Mouse (Mus musculus) embryonic facial prominence, embryonic 12.5 days (tissue): ENCODE data around the gene Etv5. TPM values are rescaled to one million over a fixed set of nuclear protein-coding genes. Genes with fewer than 3 reads are reported as not detected.
"Not testable (repeated sequence)": the region's sequence is repeated elsewhere in the genome, so short reads cannot be mapped to it uniquely, and the experiment has no call there.

Experiments
- ATAC-seq: fragments of 200-750 bp; cut with Nextera tagmentation; 2 replicates; pipeline ENCODE4 v1.8.0; 2017; ENCODE audit not compliant: insufficient number of reproducible peaks, insufficient read depth, low FRiP score, low TSS enrichment
- H3K27ac ChIP-seq: fragments of 300-500 bp; sonication (generic); 2 replicates; pipeline ENCODE4 v1.5.1; 2016; ENCODE audit warnings: mild to moderate bottlenecking
- H3K27me3 ChIP-seq: fragments of 300-500 bp; sonication (generic); 2 replicates; pipeline ENCODE4 v1.6.1; 2016; ENCODE audit warnings: mild to moderate bottlenecking, moderate library complexity
- H3K36me3 ChIP-seq: fragments of 300-500 bp; sonication (generic); 2 replicates; pipeline ENCODE4 v1.6.1; 2016; ENCODE audit warnings: mild to moderate bottlenecking
- H3K4me1 ChIP-seq: fragments of 300-500 bp; sonication (generic); 2 replicates; pipeline ENCODE4 v1.6.1; 2016
- H3K4me2 ChIP-seq: fragments of 300-500 bp; sonication (generic); replicated peaks from 2 replicates; pipeline ENCODE4 v1.6.1; 2016; ENCODE audit warnings: mild to moderate bottlenecking, moderate library complexity
- H3K4me3 ChIP-seq: fragments of 300-500 bp; sonication (generic); 2 replicates; pipeline ENCODE4 v1.5.1; 2016; ENCODE audit warnings: mild to moderate bottlenecking
- H3K9ac ChIP-seq: fragments of 300-500 bp; sonication (generic); 2 replicates; pipeline ENCODE4 v1.6.1; 2016; ENCODE audit warnings: mild to moderate bottlenecking, moderate library complexity
- H3K9me3 ChIP-seq: fragments of 300-500 bp; sonication (generic); 2 replicates; pipeline ENCODE4 v1.6.1; 2016; ENCODE audit warnings: mild to moderate bottlenecking, moderate library complexity
- WGBS: fragments of 180-500 bp; shearing (Covaris S2); methylation state at CpG from one replicate; pipeline ENCODE4 v1.1.7; 2016; 5-methylcytosine and 5-hydroxymethylcytosine counted together
- polyA plus RNA-seq: library from polyadenylated mRNA; unstranded; fragments of >200 nt; fragmentation: Nextera tagmentation; extraction: Ambion mirVana; gene quantifications from 2 replicates; pipeline ENCODE4 v1.2.1, GENCODE M21; 2016

Gene Etv5
- polyA plus RNA-seq, 1 experiment from 2014 or later, result 39.8 TPM

DNA sequence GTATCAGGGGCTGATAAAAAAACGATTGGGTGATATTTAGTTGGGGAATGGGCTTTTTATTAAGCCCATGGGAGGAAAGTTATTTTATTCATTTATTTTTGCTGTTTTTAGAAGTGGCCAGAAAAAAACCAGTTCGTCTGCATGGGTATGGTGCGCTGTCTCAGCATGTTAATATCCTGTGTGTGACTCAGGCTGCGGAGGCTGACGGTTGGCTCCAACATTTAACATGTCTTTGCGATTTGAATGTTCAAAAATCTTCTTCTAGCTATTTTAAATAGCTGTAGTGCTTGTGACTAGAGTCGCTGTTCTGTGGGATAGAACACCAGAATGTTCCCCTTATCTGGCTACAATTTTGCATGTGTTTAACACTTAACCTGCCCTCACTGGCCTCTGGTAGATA is 73.5 kb downstream of the Etv5 start:
- no peak overlapping the region for H3K4me2 ChIP-seq
- no peaks in the 10 kb centered on the region for H3K4me1 ChIP-seq
- H3K27ac ChIP-seq, result no peak overlapping the region
- no peak overlapping the region for H3K4me3 ChIP-seq
- ATAC-seq, result no peak
- no peak overlapping the region for H3K9ac ChIP-seq
- H3K27me3 ChIP-seq, result no peaks in the 10 kb centered on the region
- 80% methylated on average over 7 of the region's 7 CpGs for WGBS
- H3K9me3 ChIP-seq, result no peaks in the 10 kb centered on the region
- H3K36me3 ChIP-seq, result no peaks in the 10 kb centered on the region

DNA sequence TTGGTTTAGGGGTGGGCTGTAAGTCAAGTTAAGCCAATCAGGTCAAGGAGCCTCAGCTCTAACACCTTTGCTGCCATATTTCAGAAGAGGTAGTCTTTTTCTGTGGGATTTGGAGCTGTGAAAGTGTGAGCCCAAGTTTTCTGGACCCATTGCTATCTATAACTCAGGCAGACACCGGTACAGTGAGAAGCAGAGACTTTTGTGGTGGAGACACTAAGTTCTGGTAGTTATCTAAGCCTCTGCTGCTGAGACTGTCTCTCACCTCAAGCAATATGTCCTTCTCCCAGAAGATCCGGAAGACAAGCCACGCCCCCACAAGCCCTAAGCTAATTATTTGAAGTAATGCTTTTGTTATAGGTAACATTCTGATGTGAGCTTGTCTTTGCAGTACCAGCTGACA is 73.9 kb downstream of the Etv5 start:
- WGBS, result 69% methylated on average over 3 of the region's 3 CpGs
- no peak overlapping the region for H3K27ac ChIP-seq

DNA sequence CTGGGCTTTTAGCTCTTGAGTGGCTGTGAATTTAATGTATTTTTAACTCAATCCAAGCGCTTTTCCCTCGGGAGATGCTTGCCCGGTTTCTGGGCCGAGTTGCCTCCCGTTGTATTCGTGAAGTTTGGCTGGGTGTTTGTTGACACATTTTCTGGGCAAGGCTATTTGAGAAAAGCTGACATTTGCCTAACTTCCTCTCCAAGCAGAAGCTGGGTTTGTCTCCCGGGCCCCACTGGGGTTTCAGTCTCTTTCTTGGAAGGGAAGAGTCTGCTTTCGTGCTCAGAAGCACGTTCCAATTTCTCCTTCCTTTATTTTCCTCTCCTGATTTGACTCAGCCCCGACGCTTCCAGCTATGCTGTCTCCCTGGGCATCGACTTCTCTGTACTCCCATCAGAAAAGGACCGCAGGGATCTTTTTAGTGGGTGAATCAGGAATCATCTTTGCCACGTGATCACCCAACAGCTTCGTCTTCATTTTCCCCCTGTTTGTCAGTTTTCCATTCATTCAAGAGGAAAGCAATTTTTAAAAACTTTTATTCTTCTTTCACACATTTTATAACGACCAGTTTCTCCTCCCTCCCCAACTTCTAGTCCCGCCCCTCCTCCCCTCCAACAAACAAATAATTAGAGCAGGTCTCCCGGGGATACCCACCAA is 80.7 kb downstream of the Etv5 start:
- H3K9ac ChIP-seq, result no peak overlapping the region
- H3K4me2 ChIP-seq, result peak overlapping the region; percentile 36
- no peak overlapping the region for H3K4me3 ChIP-seq
- H3K27ac ChIP-seq, result no peak overlapping the region
- WGBS, result 19% methylated on average over 18 of the region's 18 CpGs
- no peak for ATAC-seq
- no peaks in the 10 kb centered on the region for H3K27me3 ChIP-seq
- H3K36me3 ChIP-seq, result no peaks in the 10 kb centered on the region
- H3K4me1 ChIP-seq, result no peaks in the 10 kb centered on the region
- H3K9me3 ChIP-seq, result no peaks in the 10 kb centered on the region

More for the DNA sequence above, 73.9 kb downstream of the Etv5 start:
- H3K4me2 ChIP-seq, result no peak overlapping the region
- H3K4me1 ChIP-seq, result no peaks in the 10 kb centered on the region
- H3K27me3 ChIP-seq, result no peaks in the 10 kb centered on the region
- H3K36me3 ChIP-seq, result no peaks in the 10 kb centered on the region
- no peak for ATAC-seq
- H3K9ac ChIP-seq, result no peak overlapping the region
- H3K4me3 ChIP-seq, result no peak overlapping the region
- H3K9me3 ChIP-seq, result no peaks in the 10 kb centered on the region

DNA sequence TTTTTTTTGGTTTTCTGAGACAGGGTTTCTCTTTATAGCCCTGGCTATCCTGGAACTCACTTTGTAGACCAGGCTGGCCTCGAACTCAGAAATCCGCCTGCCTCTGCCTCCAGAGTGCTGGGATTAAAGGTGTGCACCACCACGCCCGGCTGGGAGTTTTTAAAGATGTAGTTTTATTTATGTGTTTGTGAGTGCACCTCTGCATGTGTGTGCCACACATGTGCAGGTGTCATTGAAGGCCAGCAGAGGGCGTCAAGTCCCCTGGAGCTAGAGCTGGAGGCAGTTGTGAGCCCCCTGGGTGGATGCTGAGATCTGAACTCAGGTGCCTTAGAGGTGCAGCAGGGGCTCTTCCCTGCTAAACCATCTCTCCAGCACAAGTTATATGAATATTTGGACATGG is 85.3 kb downstream of the Etv5 start:
- not testable (repeated sequence) for H3K9ac ChIP-seq, H3K4me1 ChIP-seq, H3K36me3 ChIP-seq, H3K27me3 ChIP-seq, H3K27ac ChIP-seq, H3K4me2 ChIP-seq, ATAC-seq, H3K4me3 ChIP-seq, H3K9me3 ChIP-seq
- WGBS, result 86% methylated on average over 5 of the region's 5 CpGs

DNA sequence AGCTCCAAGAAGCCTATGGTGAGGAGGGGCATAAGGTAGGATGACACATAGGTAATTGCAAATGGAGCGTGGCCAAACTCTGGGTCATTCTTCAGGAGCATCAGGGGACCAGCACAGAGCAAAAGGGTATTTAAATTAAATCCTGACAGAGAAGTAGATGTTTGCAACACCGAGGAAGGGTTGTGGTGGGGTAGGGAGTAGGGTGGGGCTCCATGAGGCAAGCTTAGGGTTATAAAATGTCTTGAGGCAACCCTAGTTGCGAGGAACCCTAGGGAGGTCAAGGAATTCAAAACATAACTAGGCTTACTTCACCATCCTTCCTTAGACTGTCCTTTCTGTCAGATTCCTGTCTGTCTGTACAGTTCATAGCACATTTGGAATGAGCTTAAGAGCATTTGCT is 85.9 kb downstream of the Etv5 start:
- Histone ChIP-seq H3K36me3 (no peaks in the 10 kb centered on the region), H3K9ac (no peak overlapping the region), H3K4me3 (no peak overlapping the region), H3K27ac (no peak overlapping the region), H3K27me3 (no peaks in the 10 kb centered on the region), H3K9me3 (no peaks in the 10 kb centered on the region), H3K4me1 (no peaks in the 10 kb centered on the region), H3K4me2 (no peak overlapping the region)
- WGBS, result 77% methylated on average over 3 of the region's 3 CpGs
- ATAC-seq, result no peak

DNA sequence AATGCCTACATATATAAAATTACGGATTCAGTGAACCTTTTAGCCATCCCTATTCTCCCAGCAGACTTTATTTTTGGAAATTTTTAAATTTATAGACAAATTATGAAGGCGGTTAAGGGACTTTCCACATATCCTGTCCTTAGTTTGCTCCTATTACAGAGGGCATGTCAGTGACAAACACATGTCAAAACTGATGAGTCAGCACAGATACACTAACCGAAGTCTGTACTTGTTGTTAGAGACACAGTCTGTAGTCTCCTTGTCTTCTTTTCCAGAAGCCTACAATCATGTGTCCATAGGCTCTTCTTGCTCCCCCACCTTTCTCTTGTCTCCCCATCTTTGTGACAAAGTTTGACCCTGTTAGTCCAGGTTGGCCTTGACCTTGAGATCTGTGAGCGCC is 88.3 kb downstream of the Etv5 start:
- Histone ChIP-seq H3K27ac (no peak overlapping the region), H3K9ac (no peak overlapping the region), H3K4me2 (no peak overlapping the region), H3K9me3 (no peaks in the 10 kb centered on the region), H3K4me1 (no peaks in the 10 kb centered on the region), H3K4me3 (no peak overlapping the region), H3K27me3 (no peaks in the 10 kb centered on the region), H3K36me3 (no peaks in the 10 kb centered on the region)
- WGBS, result 94% methylated on average over 4 of the region's 4 CpGs
- no peak for ATAC-seq

DNA sequence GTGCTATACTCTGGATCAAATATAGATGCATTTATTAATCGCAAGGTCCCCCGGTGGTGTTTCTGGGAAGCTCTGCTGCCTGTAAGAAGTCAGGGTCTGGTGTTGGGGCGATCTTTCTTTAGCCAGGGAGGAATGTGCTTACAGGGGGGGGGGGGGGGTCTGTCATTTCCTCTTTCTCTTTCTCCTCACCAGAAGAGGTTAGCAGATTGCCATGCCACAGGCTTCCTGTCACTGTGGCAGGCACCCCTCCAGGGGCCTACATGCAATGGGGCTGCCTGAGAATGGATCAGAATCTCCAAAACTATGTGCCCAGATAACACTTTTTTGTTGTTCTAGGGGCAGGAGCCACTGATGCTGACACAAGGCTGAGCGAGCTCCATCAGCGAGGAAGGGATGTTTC is 89.7 kb downstream of the Etv5 start:
- Histone ChIP-seq H3K9me3 (no peaks in the 10 kb centered on the region), H3K4me2 (no peak overlapping the region), H3K36me3 (no peaks in the 10 kb centered on the region), H3K9ac (no peak overlapping the region), H3K4me1 (no peaks in the 10 kb centered on the region), H3K4me3 (no peak overlapping the region), H3K27ac (no peak overlapping the region), H3K27me3 (no peaks in the 10 kb centered on the region)
- WGBS, result 85% methylated on average over 5 of the region's 5 CpGs
- no peak for ATAC-seq

DNA sequence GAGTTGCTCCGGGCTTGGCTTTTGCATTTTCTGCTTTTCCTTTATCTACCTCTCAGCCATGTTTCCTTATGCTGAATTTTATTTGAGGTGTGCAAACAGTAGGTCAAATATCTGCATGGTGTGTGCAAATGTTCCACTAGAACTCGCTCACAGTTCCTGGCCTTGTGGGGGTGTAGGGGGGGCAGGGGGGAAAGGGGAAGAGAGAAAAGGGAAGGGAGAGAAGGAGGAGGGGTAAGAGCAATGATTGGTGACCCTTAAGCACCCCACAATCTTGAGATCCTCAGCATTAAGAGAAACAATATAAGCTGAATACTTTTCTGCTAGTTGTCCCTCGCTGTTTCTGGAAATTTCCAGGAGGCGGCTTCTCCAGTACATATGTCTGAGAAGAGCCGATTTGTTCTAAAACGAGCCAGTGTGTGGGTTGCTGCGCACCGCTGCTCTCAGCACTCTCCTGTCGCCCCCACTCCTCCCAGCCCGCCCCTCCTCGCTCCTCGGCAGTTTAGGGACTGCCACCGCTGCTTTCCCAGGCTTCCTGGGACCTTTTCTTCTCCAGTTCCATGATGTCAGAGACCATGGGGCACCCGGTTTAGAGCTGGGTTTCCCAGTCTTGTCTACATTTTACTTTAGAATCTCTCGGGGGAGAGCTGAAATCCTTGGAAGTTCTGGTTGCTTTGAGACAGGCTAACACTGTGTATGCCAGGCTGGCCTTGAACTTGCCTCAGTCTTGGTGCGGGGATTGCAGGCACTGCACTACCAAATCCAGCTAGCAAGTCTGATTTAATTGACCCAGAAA is 90.8 kb downstream of the Etv5 start:
- ATAC-seq, result no peak
- Histone ChIP-seq H3K27ac (no peak overlapping the region), H3K4me1 (no peaks in the 10 kb centered on the region), H3K9me3 (no peaks in the 10 kb centered on the region), H3K9ac (no peak overlapping the region), H3K36me3 (no peaks in the 10 kb centered on the region), H3K27me3 (no peaks in the 10 kb centered on the region), H3K4me3 (no peak overlapping the region), H3K4me2 (no peak overlapping the region)
- 35% methylated on average over 16 of the region's 16 CpGs for WGBS

DNA sequence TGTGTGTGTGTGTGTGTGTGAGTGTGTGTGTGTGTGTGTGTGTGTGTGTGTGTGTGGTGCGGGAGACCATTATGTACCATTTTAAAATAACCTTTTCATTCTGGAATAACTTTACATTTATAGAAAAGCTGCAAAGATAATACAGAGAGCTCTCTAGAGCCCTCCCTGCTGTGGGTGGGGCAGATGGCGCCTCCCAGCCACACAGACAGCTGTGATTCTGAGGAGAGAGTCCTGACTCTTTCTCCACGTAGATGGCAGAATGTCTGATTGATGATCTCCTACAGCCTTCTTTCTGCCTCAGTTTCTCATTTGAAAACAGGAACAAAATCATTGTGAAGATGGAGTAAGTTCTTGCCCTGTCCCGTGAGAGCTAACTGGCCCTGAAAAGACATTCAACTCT is 91.5 kb downstream of the Etv5 start:
- H3K4me2 ChIP-seq, result no peak overlapping the region
- H3K36me3 ChIP-seq, result no peaks in the 10 kb centered on the region
- H3K27me3 ChIP-seq, result no peaks in the 10 kb centered on the region
- H3K9ac ChIP-seq, result no peak overlapping the region
- H3K27ac ChIP-seq, result no peak overlapping the region
- no peaks in the 10 kb centered on the region for H3K4me1 ChIP-seq
- WGBS, result 65% methylated on average over 4 of the region's 4 CpGs
- no peak overlapping the region for H3K4me3 ChIP-seq
- H3K9me3 ChIP-seq, result no peaks in the 10 kb centered on the region
- no peak for ATAC-seq

DNA sequence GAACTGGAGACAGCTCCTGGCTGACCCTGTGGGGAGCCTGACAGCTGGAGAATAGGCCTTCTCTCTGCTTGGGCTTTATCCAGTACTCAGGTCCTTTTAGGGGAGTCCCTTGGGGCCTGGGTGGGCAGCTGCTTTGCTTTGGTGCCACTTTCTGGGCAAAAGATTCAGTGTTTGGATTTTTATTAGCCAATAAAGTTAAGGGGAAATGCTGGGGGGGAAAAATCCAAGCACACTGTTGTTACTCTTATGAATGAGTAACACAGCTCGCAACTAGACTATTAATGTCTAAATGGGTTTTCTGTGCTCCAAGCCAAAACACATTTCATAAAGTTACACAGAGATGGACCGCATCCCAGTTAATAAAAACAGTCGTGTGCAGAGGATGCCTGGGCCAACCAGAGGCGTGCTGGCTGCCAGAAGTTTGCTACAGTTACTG is 98.3 kb downstream of the Etv5 start:
- Histone ChIP-seq H3K9me3 (no peaks in the 10 kb centered on the region), H3K4me1 (no peaks in the 10 kb centered on the region), H3K27me3 (no peaks in the 10 kb centered on the region), H3K9ac (no peak overlapping the region), H3K36me3 (no peaks in the 10 kb centered on the region), H3K27ac (no peak overlapping the region), H3K4me2 (no peak overlapping the region), H3K4me3 (no peak overlapping the region)
- 75% methylated on average over 4 of the region's 4 CpGs for WGBS
- ATAC-seq, result no peak

DNA sequence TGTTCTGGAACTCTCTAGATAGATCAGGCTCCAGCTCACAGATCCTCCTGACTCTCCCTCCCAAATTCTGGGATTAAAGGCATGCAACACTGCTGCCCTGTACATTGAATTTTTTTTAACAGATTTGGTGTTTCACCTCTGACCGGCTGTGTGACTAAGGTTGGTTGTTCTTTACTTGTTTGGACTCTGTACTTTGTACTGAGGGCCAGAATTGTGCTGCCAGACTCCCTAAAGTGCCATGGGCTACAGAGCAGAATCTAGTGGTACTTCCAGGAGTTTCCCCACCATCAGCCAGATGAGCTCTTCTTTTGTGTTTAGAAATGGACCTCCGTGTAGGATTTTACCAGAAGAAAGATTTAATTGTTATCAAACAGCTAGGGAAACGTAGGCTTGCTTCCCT is 103.7 kb downstream of the Etv5 start:
- WGBS, result 70% methylated on average over 3 of the region's 3 CpGs
- no peaks in the 10 kb centered on the region for H3K36me3 ChIP-seq
- H3K4me3 ChIP-seq, result no peak overlapping the region
- H3K9me3 ChIP-seq, result peaks cover 6% of the 10 kb centered on the region; the same call in 1 of the 2 replicates
- no peak for ATAC-seq
- no peak overlapping the region for H3K4me2 ChIP-seq
- H3K4me1 ChIP-seq, result no peaks in the 10 kb centered on the region
- H3K27me3 ChIP-seq, result no peaks in the 10 kb centered on the region
- no peak overlapping the region for H3K9ac ChIP-seq
- H3K27ac ChIP-seq, result no peak overlapping the region
